Mouse (Mus musculus): ENCODE results near the gene Mrpl3.

DNA sequence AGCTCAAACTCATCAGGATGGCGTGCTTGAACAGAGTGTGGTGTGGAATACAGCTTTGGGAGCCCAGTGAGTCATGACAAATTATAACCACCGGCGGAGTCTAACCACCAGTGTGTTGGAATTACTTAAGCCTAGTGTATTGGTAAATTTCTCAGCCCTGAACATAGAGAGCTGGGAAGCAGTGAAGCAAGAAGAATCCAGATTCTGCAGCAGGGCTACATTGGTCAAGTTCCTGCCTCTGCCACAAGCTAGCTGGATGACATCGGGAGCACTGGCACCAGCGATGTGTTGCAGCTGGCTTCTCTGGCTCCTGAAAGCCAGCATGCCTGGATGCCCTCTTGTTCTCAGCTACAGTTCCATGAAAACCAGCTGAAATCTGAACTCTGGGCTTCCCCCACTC lies 50.9 kb downstream of the Mrpl3 start:
- TF ChIP-seq EP300 (IDR thresholded peaks at IDR 0.05; ENCODE audit: low read depth) (no peak), CTCF (IDR thresholded peaks at IDR 0.05; ENCODE audit: low read depth) (no peak)

All from heart, postnatal 0 days (tissue).